Mouse (Mus musculus): ENCODE measurements around the gene Cpped1.

Cpped1 gene

DNA sequence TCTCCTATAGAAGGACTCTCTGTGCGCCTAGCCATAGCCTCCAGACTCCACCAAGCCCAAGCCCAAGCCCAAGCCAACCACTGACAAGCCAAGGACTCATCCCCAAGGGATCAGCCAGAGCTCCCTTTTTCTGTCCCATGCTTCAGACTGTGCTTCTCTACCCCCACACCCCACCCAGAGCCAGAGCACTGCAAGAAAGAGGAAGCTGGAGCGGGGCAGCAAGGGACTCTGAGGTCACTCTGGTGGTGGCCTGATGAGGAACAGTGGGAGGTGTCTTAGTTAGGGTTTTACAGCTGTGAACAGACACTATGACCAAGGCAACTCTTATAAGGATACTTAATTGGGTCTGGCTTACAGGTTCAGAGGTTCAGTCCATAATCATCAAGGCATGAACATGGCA lies 65.8 kb downstream of the Cpped1 start:
- no peak for DNase-seq (ENCODE audit: low spot score in 2 of 2)

- no peak for DNase-seq (ENCODE audit: low spot score in 2 of 2)
Observed at GRCm38 (mm10) chr16:11833474-11833873, 75.8 kb downstream of the Cpped1 start.

GRCm38 (mm10) chr16:11828816-11829215 lies 80.4 kb downstream of the Cpped1 start:
- DNase-seq (ENCODE audit: low spot score in 2 of 2): no peak

- DNase-seq (ENCODE audit: low spot score in 2 of 2): peak in 1 of 2 experiments; percentile 26
Observed at GRCm38 (mm10) chr16:11824833-11825232, 84.4 kb downstream of the Cpped1 start.

GRCm38 (mm10) chr16:11824385-11824784 lies 84.9 kb downstream of the Cpped1 start:
- no peak for DNase-seq (ENCODE audit: low spot score in 2 of 2)

DNA sequence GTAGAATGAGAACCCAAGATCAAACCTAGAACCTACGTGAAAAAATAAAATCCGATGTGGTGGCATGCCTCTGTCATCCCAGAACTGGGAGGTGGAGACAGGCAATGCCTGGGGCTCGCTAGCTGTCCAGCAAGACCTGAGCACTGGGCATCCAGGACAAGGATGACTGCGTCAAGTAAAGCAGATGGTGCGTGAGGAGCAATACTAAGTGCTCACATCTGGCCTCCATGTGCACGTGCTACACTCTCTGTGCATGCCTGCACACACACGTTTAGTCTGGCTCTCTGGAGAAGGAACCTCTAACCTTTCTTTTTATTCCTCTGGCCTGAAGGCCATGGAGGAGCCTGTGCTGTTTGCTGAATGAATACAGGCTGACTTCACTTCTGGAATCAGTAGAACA lies 88.5 kb downstream of the Cpped1 start:
- no peak for DNase-seq (ENCODE audit: low spot score in 2 of 2)

GRCm38 (mm10) chr16:11814935-11815650 lies 94.2 kb downstream of the Cpped1 start:
- DNase-seq (ENCODE audit: low spot score in 2 of 2): no peak

- DNase-seq (ENCODE audit: low spot score in 2 of 2): no peak
Observed at GRCm38 (mm10) chr16:11812119-11812518, 97.1 kb downstream of the Cpped1 start.

GRCm38 (mm10) chr16:11809615-11810014 lies 99.6 kb downstream of the Cpped1 start:
- DNase-seq (ENCODE audit: low spot score in 2 of 2): no peak

GRCm38 (mm10) chr16:11801960-11802539 lies 107.2 kb downstream of the Cpped1 start:
- DNase-seq (ENCODE audit: low spot score in 2 of 2): no peak

DNA sequence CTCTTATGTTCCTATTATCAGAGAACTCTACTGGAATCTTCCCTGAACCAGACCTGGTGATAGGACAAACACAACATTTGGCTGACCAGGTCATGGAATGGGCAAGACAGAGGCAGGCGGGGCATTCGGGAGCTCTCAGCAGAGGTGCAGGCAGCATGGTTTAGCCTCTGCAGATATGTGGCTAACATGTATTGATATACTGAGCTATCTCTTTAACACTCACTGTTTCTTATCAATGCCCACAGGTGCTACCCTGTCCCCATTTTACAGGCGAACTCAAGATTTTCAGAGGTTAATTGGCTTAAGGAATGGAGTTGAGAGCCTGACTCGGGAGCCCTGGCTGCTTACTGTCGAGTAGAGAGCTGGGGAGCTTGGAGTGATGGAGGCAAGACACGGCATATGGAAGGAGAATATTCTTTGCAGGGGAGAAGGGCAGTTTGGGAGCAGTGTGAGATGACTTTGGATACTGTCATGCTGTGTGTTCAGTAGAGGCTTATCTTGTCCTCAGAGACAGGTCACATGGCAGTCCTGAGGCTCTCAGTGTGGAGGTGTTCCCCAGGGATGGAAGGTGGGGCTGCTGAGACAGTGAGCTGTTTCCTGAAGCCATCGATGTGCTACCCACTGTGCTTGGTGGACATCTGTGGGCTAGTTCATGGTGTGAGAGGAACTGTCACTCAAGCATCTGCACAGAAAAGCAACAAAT lies 113.3 kb downstream of the Cpped1 start:
- no peak for DNase-seq (ENCODE audit: low spot score in 2 of 2)

GRCm38 (mm10) chr16:11794628-11795027 lies 114.6 kb downstream of the Cpped1 start:
- DNase-seq (ENCODE audit: low spot score in 2 of 2): no peak

GRCm38 (mm10) chr16:11793391-11793790 lies 115.9 kb downstream of the Cpped1 start:
- DNase-seq (ENCODE audit: low spot score in 2 of 2): no peak

- no peak for DNase-seq (ENCODE audit: low spot score in 2 of 2)
Observed at GRCm38 (mm10) chr16:11790476-11790875, 118.8 kb downstream of the Cpped1 start.

GRCm38 (mm10) chr16:11785806-11786205 lies 123.4 kb downstream of the Cpped1 start:
- no peak for DNase-seq (ENCODE audit: low spot score in 2 of 2)

- no peak for DNase-seq (ENCODE audit: low spot score in 2 of 2)
Observed at GRCm38 (mm10) chr16:11784354-11784753, 124.9 kb downstream of the Cpped1 start.

DNA sequence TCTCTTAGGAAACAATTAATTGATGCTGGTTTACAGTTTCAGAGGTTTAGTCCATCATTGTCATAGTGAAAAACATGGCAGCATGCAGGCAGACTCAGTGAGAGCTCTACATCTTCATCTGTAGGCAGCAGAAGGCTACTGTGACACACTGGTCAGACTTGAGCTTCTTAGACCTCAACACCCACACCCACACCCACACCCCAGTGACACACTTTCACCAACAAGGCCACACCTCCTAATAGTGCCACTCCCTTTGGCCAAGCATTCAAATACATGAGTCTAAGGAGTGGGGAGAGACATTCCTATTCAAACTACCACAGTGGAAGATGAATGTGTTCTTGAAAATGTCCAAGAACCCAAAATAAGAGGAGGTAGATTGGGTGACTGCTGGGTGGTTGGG lies 125.9 kb downstream of the Cpped1 start:
- no peak for DNase-seq (ENCODE audit: low spot score in 2 of 2)

DNA sequence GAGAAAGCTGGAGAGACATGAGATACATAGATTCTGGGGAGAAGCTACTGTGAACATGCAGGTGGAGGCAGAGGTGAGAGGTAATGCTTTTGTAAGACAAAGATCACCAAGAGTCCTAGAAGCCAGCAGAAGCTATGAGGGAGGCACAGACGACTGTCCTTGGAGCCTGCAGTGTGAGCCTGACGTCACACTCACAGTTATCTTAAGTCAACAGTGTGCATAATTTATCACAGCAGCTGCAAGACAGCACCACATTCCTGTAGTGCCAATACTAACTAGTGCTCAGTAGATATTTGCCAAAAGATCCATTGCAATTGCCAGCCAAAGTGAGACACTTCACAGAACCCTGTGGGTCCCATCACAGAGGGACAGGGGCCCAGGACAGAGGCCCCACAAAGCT lies 127.2 kb downstream of the Cpped1 start:
- no peak for DNase-seq (ENCODE audit: low spot score in 2 of 2)

GRCm38 (mm10) chr16:11778715-11779460 lies 130.4 kb downstream of the Cpped1 start:
- DNase-seq (ENCODE audit: low spot score in 2 of 2): peak; percentile 19 to 27

GRCm38 (mm10) chr16:11778191-11778590 lies 131.1 kb downstream of the Cpped1 start:
- DNase-seq (ENCODE audit: low spot score in 2 of 2): no peak

- no peak for DNase-seq (ENCODE audit: low spot score in 2 of 2)
Observed at GRCm38 (mm10) chr16:11776528-11776927, 132.7 kb downstream of the Cpped1 start.

DNA sequence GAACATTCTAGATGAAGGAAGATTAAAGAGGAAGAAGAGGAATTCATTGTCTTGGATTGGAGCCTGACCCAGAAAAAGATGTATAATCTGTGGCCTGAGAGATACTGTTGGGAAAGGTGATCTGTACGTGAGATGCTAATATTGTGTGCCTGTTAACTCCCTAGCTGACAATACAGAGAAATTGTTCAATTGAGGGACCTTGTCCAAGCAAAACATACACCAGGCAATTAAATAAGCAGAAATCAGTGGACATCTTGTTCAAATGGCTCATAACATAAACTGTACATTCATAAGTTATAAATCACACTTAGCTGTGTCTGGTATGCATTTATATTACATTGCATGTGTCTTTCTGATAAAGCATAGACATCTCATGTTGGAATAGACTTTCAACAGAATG lies 134.9 kb downstream of the Cpped1 start:
- DNase-seq (ENCODE audit: low spot score in 2 of 2): no peak

All from frontal cortex, postnatal 14 days (tissue).